Mouse (Mus musculus): ENCODE data around the gene Ifne.

- no peak for TF ChIP-seq POLR2A (IDR thresholded peaks at IDR 0.05; ENCODE audit: control insufficient read depth in 1 of 2, insufficient read depth in 1 of 2, low read depth in 1 of 2, low read length in 2 of 2, poor library complexity in 1 of 2)
- no peak for TF ChIP-seq NRF1 (IDR thresholded peaks at IDR 0.05; ENCODE audit: insufficient read depth, low read depth, low read length, poor library complexity, severe bottlenecking)
- no peak for TF ChIP-seq RCOR1 (IDR thresholded peaks at IDR 0.05; ENCODE audit: low read depth, low read length)
- no peak for TF ChIP-seq ZC3H11A (IDR thresholded peaks at IDR 0.05; ENCODE audit: low read depth, low read length)
- no peak for TF ChIP-seq CTCF (IDR thresholded peaks at IDR 0.05 in 2 of 3, conservative IDR thresholded peaks at IDR 0.05 in 1 of 3; ENCODE audit: control insufficient read depth in 1 of 3, insufficient read depth in 1 of 3, low read depth in 2 of 3, low read length in 3 of 3, poor library complexity in 1 of 3, severe bottlenecking in 1 of 3)
- no peak for TF ChIP-seq POLR2AphosphoS2 (IDR thresholded peaks at IDR 0.05; ENCODE audit: low read length)
- TF ChIP-seq E2F4 (IDR thresholded peaks at IDR 0.05; ENCODE audit: borderline replicate concordance, low read depth, low read length), result no peak
Observed at GRCm38 (mm10) chr4:88841438-88841911, 38.5 kb downstream of the Ifne start, which contains the start of gene Ifna4.
